Mouse (Mus musculus) neutrophil, adult 5-6 weeks (primary cell): ENCODE data around the gene Nfkbie. TPM values are rescaled to one million over a fixed set of nuclear protein-coding genes. Genes with fewer than 3 reads are reported as not detected.

ENCODE experiments used
- ATAC-seq: fragments of 151-379, 151-347 bp; 2 replicates; pipeline ENCODE4 v1.8.0; 2017; ENCODE audit warnings: mild to moderate bottlenecking, moderate TSS enrichment; ENCODE audit not compliant: insufficient number of reproducible peaks, poor library complexity, low FRiP score, severe bottlenecking; ENCODE audit errors: extremely low read depth
- total RNA-seq: library from RNA; stranded (forward); fragments of 200-1000 nt; gene quantifications from 2 replicates; pipeline ENCODE4 v1.2.3, GENCODE M21; 2017

Gene Nfkbie
- total RNA-seq, 1 experiment from 2014 or later = 59.9 TPM

GRCm38 (mm10) chr17:45573780-45574123, 18.2 kb downstream of the Nfkbie start:
- ATAC-seq = peak; percentile 64

- ATAC-seq = peak; percentile 28
These were observed 18.7 kb downstream of the Nfkbie start for GRCm38 (mm10) chr17:45574129-45574761.

DNA sequence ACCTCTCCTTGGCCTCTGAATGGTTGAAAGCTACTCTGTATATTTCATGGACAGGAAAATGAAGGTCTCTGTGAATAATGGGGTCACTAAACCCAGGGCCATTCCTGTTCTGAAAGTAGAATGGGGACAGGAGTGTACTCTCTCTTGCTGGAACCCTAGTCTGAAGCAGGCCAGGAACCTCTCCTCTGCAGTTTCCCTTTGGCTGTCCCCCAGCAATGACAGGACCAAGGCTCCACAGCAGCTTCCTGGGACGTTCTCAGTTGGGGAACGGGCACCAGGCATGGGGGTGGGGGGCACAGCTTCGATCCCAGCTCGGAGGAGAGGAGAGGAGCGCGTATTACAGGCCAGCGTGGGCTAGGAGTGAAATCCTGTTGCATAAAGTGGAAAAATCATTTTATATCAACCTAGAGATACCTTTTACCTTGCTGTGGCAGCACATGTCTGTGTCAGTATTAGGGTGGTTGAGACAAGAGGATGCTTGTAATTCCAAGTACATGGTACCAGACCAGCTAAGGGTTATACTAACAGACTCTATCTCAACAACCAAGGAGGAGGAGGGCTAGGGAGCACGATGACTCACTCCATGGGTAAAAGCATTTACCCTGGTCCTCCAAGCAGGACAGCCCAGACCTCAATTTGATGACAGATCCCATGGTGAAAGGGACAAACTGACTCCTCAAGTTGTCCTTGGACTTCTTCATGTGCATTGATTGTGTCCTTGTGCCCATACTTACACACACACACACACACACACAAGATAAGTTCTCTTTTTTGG, 19.8 kb downstream of the Nfkbie start:
- ATAC-seq = no peak

- no peak for ATAC-seq
These were observed 22.7 kb downstream of the Nfkbie start for GRCm38 (mm10) chr17:45578242-45578641.

- no peak for ATAC-seq
These were observed 23.3 kb downstream of the Nfkbie start for GRCm38 (mm10) chr17:45578843-45579242.

GRCm38 (mm10) chr17:45579554-45579953, 24.1 kb downstream of the Nfkbie start:
- no peak for ATAC-seq

DNA sequence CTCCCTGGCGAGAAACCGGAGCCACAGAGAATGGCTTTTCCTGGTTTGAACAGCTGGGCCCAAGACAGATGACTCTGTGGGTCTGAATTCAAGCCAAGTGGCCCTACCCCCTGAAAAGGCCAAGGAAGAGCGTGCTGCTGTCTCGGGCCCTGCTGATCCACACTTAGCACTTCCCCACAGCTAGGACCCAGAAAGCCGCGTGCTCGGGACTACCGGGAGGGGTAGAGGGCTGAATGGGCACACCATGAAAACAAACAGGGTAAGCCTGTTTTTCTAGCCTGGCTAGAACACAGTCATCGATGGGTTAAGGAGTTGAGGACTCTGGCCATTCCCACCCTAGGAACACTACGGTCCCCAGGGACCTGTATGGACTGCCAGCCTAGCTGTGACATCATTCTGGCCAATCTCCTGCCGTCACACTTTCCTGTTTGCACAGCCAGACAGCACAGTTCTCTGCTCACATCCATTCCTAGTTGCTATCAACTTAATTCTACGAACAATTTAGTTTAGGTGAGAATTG, 25.5 kb downstream of the Nfkbie start:
- no peak for ATAC-seq

DNA sequence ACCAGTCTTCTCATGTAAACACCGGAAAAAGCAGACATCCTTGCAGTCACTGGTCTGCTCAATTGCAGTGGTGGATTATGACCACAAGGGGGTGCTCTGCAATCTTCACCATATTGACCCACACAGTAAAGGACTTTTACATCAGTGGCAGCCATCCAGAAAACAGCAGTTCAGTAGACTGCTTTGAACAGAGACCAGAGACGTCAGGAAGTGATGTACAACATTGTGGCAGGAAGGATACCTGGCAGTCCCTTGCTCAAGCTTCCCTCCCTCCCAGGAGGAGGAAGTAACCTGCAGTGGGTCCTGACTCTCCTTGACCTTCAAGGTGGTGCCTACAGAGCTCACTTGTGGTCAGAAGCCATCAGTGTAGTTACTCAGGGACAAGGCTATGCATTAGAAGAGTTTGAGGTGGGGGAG, 26.1 kb downstream of the Nfkbie start:
- peak; percentile 68 for ATAC-seq

DNA sequence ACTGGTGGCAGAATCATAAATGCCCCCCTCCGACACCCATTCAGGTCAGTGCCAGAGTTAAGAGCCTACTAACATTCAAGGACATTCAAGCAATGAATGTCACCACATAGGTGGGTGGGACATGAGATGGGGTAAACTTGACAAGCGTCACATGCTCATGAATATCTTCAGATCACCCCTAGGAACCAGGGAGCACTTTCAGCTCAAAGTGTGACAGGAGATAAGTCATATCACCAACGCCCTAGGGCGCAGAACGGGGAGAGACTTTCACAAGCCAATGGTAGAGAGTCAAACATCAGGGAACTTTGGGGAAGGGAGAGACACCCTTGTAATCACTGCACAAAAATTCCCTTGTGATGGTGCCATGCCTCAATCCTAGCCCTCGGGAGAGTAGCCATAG, 26.7 kb downstream of the Nfkbie start:
- ATAC-seq = no peak

DNA sequence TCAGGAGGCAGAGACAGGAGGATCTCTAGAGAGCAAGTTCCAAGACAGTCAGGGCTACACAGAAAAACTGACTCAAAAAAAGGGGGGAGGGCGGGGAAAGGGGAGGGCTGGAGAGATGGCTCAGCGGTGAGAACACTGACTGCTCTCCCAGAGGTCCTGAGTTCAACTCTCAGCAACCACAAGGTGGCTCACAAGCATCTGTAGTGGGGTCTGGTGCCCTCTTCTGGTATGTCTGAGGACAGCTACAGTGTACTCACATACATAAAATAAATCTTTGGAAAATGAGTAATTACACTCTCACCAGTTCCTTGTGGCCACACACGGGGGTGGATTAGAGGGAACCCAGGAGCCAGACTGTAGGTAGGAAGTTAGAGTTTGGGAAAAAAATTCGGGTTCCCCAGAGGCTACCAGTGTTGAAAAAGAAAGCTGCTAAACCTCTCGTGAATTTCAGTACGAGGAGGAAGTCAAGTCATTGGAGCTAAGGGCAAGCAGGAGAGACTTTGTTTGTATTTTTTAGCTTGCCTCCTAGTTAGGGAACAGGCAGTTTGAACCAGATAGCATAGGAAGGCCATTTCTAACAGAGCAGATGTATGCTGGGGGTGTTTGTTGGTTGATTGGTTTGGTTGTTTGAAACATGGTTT, 27.3 kb downstream of the Nfkbie start:
- no peak for ATAC-seq

DNA sequence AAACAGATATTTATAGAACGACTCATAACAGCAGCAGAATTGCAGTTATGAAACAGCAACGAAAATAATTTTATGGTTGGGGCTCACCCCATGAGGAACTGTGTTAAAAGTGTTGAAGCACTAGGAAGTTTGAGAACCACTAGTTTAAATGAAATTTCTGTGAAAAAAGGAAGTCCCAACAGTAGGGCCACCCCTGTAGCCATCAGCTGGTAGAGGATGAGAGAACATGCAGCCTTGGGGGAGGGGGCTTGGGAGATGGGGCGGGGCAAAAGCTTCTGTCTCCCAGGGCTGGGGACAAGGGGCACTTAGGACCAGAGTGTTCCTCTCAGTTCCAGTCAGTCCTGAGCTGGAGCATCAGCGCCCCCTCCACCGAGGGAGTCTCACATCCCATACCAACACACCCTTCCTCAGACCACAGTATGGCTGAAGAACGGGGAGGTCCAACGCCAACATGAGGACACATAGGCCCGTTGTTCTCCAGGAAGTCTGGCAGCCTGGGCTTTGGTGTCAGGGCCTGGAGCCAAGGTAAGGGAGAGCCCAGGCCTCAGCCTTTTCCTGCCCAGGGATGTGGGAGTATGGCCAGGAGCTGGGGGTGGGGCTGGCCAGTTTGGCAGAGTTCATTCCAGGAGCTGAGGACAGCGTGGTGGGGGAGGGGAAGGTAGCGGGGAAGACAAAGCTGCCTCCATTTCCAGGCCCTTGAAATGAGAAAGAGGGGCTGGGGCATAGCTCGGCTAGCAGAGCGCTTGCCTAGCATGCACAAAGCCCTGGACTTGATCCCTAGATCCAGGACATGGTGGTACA, 28.8 kb downstream of the Nfkbie start:
- no peak for ATAC-seq

GRCm38 (mm10) chr17:45584939-45585678, 29.6 kb downstream of the Nfkbie start:
- ATAC-seq = peak; percentile 24; the same call in 1 of the 2 replicates

DNA sequence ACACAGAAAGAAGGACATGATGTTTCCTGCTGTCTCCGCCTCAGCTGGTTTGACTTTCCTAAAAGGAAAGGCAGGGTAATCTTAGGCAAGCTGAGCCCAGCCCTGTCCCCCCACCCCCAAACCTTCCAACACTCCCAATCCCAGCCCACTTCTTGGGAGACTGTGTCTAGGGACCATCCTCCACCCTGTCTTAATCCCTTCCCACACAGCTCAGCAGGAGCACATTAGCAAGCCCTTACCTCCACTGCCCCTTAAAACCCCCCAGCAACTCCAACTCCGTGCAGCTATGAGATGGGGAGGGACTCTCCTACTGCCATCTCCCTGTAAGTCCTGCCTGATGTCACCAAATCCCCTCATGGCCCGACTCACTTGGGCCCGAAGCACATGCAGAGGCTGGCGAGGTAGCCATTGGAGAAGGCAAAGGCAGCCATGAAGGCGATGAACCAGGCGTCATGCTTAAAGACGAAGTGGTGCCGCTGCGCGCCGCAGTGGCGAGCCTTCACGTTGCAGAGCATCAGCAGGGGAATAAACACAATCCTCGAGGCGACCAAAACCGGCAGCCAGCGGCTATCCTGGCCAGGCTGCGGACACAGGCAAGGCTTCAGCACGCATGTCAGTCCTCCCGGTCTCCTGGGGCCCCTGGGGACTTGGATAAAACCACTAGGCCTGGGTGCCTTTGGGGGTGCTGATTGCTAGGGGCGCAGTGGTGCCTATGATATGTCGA, 30.4 kb downstream of the Nfkbie start:
- ATAC-seq = no peak

- ATAC-seq = no peak
These were observed 30.9 kb downstream of the Nfkbie start for GRCm38 (mm10) chr17:45586449-45586837.

DNA sequence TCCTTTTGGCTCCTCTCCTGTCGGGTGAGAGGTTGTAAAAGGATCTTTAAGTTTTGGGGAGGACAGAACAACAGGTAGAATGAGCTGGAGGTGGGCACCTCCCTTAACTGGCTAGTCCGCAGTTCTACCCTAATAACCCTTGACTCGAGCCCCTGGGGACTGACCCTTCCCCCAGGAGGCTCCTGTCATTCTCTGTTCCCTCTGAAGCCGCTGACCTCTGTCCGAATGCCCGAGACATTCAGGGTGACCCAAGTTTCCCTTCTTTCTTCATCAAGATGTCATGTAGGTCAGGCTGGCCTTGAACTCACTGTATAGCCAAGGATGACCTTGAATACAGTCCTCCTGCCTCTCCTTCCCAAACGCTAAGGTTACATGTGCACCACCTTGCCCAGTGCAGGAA, 32.9 kb downstream of the Nfkbie start:
- no peak for ATAC-seq

GRCm38 (mm10) chr17:45589236-45589635, 33.7 kb downstream of the Nfkbie start:
- no peak for ATAC-seq

DNA sequence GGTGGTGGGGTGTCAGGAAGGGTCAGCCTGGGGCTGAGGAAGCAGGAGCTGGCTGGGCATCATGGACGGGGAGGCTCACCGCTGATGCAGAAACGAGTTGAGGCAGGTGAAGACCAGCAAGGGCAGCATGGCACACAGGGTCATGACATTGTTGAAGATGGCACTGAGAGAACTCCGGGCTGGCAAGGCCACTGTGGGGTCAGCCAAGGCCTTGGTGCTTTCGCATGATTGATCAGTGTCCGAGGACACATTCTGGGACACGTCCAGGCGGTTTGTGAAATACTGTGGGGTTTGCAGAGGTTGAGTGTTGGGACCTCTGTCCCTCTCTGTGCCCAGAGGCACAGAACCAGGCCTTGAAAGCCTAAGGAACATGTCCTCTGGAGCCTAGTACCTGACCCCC, 34.3 kb downstream of the Nfkbie start:
- ATAC-seq = no peak

DNA sequence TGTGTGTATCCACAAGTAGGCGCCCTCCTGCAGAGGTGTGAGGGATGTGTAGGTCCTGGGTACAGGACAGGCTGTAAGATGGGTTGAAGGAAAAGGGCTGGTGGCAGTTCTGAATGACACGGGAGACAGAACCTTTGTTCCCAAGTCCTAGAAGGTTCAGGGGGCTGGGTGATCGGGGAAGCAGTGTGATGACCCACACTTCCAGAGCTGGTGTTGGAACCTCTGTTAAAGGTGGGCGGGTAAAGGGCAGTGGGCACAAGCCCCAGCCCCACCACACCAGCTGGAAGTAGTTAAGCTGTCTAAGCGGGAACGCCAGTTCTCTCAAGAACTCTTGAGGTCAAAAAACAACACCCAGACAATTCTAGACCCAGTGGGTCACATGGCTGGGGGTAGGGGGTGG, 34.9 kb downstream of the Nfkbie start:
- no peak for ATAC-seq
